Mouse (Mus musculus) embryonic facial prominence, embryonic 14.5 days (tissue): ENCODE data around the gene Gm35315. TPM values are rescaled to one million over a fixed set of nuclear protein-coding genes. Genes with fewer than 3 reads are reported as not detected.

Experiments
- ATAC-seq: fragments of 200-750 bp; cut with Nextera tagmentation; 2 replicates; pipeline ENCODE4 v1.8.0; 2017; ENCODE audit warnings: low read depth, moderate number of reproducible peaks, moderate TSS enrichment
- DNase-seq: peaks from one replicate; pipeline ENCODE4 v3.0.0-alpha.2; 2015; ENCODE audit warnings: low spot score
- H3K27ac ChIP-seq: fragments of 300-500 bp; sonication (generic); replicated peaks from 2 replicates; pipeline ENCODE4 v1.5.1; 2014; ENCODE audit warnings: low read depth, mild to moderate bottlenecking, low read length, moderate library complexity
- H3K27me3 ChIP-seq: fragments of 300-500 bp; sonication (generic); replicated peaks from 2 replicates; pipeline ENCODE4 v1.6.1; 2014; ENCODE audit warnings: low read length; ENCODE audit not compliant: control insufficient read depth, insufficient read depth
- H3K36me3 ChIP-seq: fragments of 300-500 bp; sonication (generic); 2 replicates; pipeline ENCODE4 v1.6.1; 2014; ENCODE audit warnings: low read length, mixed read lengths; ENCODE audit not compliant: control insufficient read depth, insufficient read depth
- H3K4me1 ChIP-seq: fragments of 300-500 bp; sonication (generic); 2 replicates; pipeline ENCODE4 v1.6.1; 2014; ENCODE audit warnings: antibody characterized with exemption, low read length; ENCODE audit not compliant: control insufficient read depth, insufficient read depth
- H3K4me2 ChIP-seq: fragments of 300-500 bp; sonication (generic); 2 replicates; pipeline ENCODE4 v1.6.1; 2014; ENCODE audit warnings: low read depth, mild to moderate bottlenecking, low read length, moderate library complexity, mixed read lengths
- H3K4me3 ChIP-seq: fragments of 300-500 bp; sonication (generic); 2 replicates; pipeline ENCODE4 v1.5.1; 2014; ENCODE audit warnings: low read depth, mild to moderate bottlenecking, low read length
- H3K9ac ChIP-seq: fragments of 300-500 bp; sonication (generic); 2 replicates; pipeline ENCODE4 v1.6.1; 2014; ENCODE audit warnings: low read depth, mild to moderate bottlenecking, low read length, moderate library complexity, mixed read lengths
- H3K9me3 ChIP-seq: fragments of 300-500 bp; sonication (generic); 2 replicates; pipeline ENCODE4 v1.6.1; 2016; ENCODE audit warnings: low read length; ENCODE audit not compliant: control insufficient read depth
- WGBS: fragments of 180-500 bp; shearing (Covaris S2); extraction: QIAGEN DNeasy Blood & Tissue Kit; methylation state at CpG from one replicate; pipeline ENCODE4 v1.1.7; 2014; 5-methylcytosine and 5-hydroxymethylcytosine counted together
- polyA plus RNA-seq: library from polyadenylated mRNA; unstranded; fragments of >200 nt; fragmentation: Nextera tagmentation; extraction: Ambion mirVana; gene quantifications from 2 replicates; pipeline ENCODE4 v1.2.1, GENCODE M21; 2014

Gene Gm35315
- polyA plus RNA-seq, 1 experiment from 2014 or later = 0.71 TPM

GRCm38 (mm10) chr5:110103901-110104615, 9.8 kb upstream of the Gm35315 start:
- H3K9me3 ChIP-seq = no peaks in the 10 kb centered on the region
- ATAC-seq = no peak
- peaks cover 40% of the 10 kb centered on the region for H3K36me3 ChIP-seq
- H3K27ac ChIP-seq = no peak overlapping the region
- 96% methylated on average over 20 of the region's 27 CpGs for WGBS
- no peak overlapping the region for H3K9ac ChIP-seq
- H3K4me3 ChIP-seq = no peak overlapping the region
- no peak overlapping the region for H3K4me2 ChIP-seq
- H3K4me1 ChIP-seq = peaks cover 32% of the 10 kb centered on the region
- DNase-seq = no peak
- no peaks in the 10 kb centered on the region for H3K27me3 ChIP-seq

GRCm38 (mm10) chr5:110102853-110103625, 8.8 kb upstream of the Gm35315 start:
- WGBS = 96% methylated on average over 19 of the region's 19 CpGs
- Histone ChIP-seq H3K36me3 (peaks cover 40% of the 10 kb centered on the region), H3K9me3 (no peaks in the 10 kb centered on the region), H3K4me2 (no peak overlapping the region), H3K27me3 (no peaks in the 10 kb centered on the region), H3K9ac (no peak overlapping the region), H3K4me1 (peaks cover 32% of the 10 kb centered on the region), H3K27ac (no peak overlapping the region), H3K4me3 (no peak overlapping the region)
- DNase-seq (no peak), ATAC-seq (no peak)

- H3K4me1 ChIP-seq = peaks cover 32% of the 10 kb centered on the region
- WGBS = 91% methylated on average over 13 of the region's 13 CpGs
- H3K36me3 ChIP-seq = peaks cover 40% of the 10 kb centered on the region
- peak overlapping the region; percentile 75; the same call in 1 of the 2 replicates for H3K4me2 ChIP-seq
- ATAC-seq (no peak), DNase-seq (no peak)
- no peaks in the 10 kb centered on the region for H3K9me3 ChIP-seq
- no peak overlapping the region for H3K4me3 ChIP-seq
- no peak overlapping the region for H3K27ac ChIP-seq
- no peaks in the 10 kb centered on the region for H3K27me3 ChIP-seq
- H3K9ac ChIP-seq = no peak overlapping the region
Observed at GRCm38 (mm10) chr5:110102429-110102828, 8.2 kb upstream of the Gm35315 start.

- WGBS = 15% methylated on average over 29 of the region's 34 CpGs
- ATAC-seq = 0 out of 2 replicates have a peak, but pooled peaks have one; percentile 14
- H3K9ac ChIP-seq = peak overlapping the region; percentile 19; the same call in 1 of the 2 replicates
Observed at GRCm38 (mm10) chr5:110101716-110102347, 7.6 kb upstream of the Gm35315 start.

GRCm38 (mm10) chr5:110100921-110101631, 6.9 kb upstream of the Gm35315 start:
- no peaks in the 10 kb centered on the region for H3K9me3 ChIP-seq
- ATAC-seq = no peak
- peak overlapping the region; percentile 35 for H3K4me3 ChIP-seq
- WGBS = 2% methylated on average over 31 of the region's 37 CpGs
- peaks cover 33% of the 10 kb centered on the region for H3K36me3 ChIP-seq
- peak; percentile 51 for DNase-seq
- peak overlapping the region; percentile 75 for H3K4me2 ChIP-seq
- H3K27me3 ChIP-seq = no peaks in the 10 kb centered on the region
- peak overlapping the region; percentile 19; the same call in 1 of the 2 replicates for H3K9ac ChIP-seq
- no peak overlapping the region for H3K27ac ChIP-seq
- peaks cover 26% of the 10 kb centered on the region for H3K4me1 ChIP-seq

More at GRCm38 (mm10) chr5:110101716-110102347, 7.6 kb upstream of the Gm35315 start:
- Histone ChIP-seq H3K4me3 (peak overlapping the region; percentile 35), H3K4me2 (peak overlapping the region; percentile 75), H3K27me3 (no peaks in the 10 kb centered on the region), H3K36me3 (peaks cover 40% of the 10 kb centered on the region), H3K9me3 (no peaks in the 10 kb centered on the region), H3K4me1 (peaks cover 30% of the 10 kb centered on the region), H3K27ac (no peak overlapping the region)
- peak; percentile 41 for DNase-seq

GRCm38 (mm10) chr5:110099656-110100580, 5.7 kb upstream of the Gm35315 start, which contains the start of gene Plcxd1:
TSS of gene Plcxd1 (plus strand) at chr5:110099969.
- Histone ChIP-seq H3K4me1 (peaks cover 26% of the 10 kb centered on the region), H3K27me3 (no peaks in the 10 kb centered on the region), H3K36me3 (peaks cover 22% of the 10 kb centered on the region), H3K4me2 (peak within 1 kb of the TSS; percentile 75), H3K27ac (no peak within 1 kb of the TSS; the same call in 1 of the 2 replicates), H3K9ac (no peak within 1 kb of the TSS; the same call in 1 of the 2 replicates), H3K4me3 (peak within 1 kb of the TSS; percentile 35), H3K9me3 (no peaks in the 10 kb centered on the region)
- ATAC-seq (peak; percentile 27; the same call in 1 of the 2 replicates), DNase-seq (peak; percentile 69)
- WGBS = 5% methylated on average over 24 of the region's 25 CpGs

GRCm38 (mm10) chr5:110098991-110099477, 4.8 kb upstream of the Gm35315 start:
- Histone ChIP-seq H3K9ac (no peak overlapping the region), H3K27me3 (no peaks in the 10 kb centered on the region), H3K4me1 (peaks cover 26% of the 10 kb centered on the region), H3K4me3 (no peak overlapping the region), H3K36me3 (peaks cover 13% of the 10 kb centered on the region), H3K27ac (no peak overlapping the region; the same call in 1 of the 2 replicates), H3K9me3 (no peaks in the 10 kb centered on the region), H3K4me2 (no peak overlapping the region)
- 27% methylated on average over 1 of the region's 1 CpGs for WGBS
- ATAC-seq (peak; percentile 8; the same call in 1 of the 2 replicates), DNase-seq (peak; percentile 58)
